Mouse (Mus musculus) heart, embryonic 11.5 days (tissue): ENCODE results near the gene Eif2ak4. TPM values are rescaled to one million over a fixed set of nuclear protein-coding genes. Genes with fewer than 3 reads are reported as not detected.

ENCODE experiments used
- ATAC-seq: fragments of 200-750 bp; cut with Nextera tagmentation; replicated peaks from 2 replicates; pipeline ENCODE4 v1.8.0; 2017; ENCODE audit warnings: moderate library complexity; ENCODE audit not compliant: insufficient number of reproducible peaks, low FRiP score, low TSS enrichment
- H3K27ac ChIP-seq: fragments of 300-500 bp; sonication (generic); 2 replicates; pipeline ENCODE4 v1.5.1; 2014; ENCODE audit warnings: mild to moderate bottlenecking, low read depth, low read length
- H3K27me3 ChIP-seq: fragments of 300-500 bp; sonication (generic); 2 replicates; pipeline ENCODE4 v1.6.1; 2014; ENCODE audit warnings: mild to moderate bottlenecking, low read length, mixed read lengths; ENCODE audit not compliant: control insufficient read depth, insufficient read depth
- H3K36me3 ChIP-seq: fragments of 300-500 bp; sonication (generic); 2 replicates; pipeline ENCODE4 v1.6.1; 2014; ENCODE audit warnings: mild to moderate bottlenecking, low read length, moderate library complexity, mixed read lengths; ENCODE audit not compliant: control insufficient read depth, insufficient read depth
- H3K4me1 ChIP-seq: fragments of 300-500 bp; sonication (generic); 2 replicates; pipeline ENCODE4 v1.6.1; 2014; ENCODE audit warnings: low read length; ENCODE audit not compliant: control insufficient read depth, insufficient read depth
- H3K4me2 ChIP-seq: fragments of 300-500 bp; sonication (generic); 2 replicates; pipeline ENCODE4 v1.6.1; 2014; ENCODE audit warnings: mild to moderate bottlenecking, moderate library complexity
- H3K4me3 ChIP-seq: fragments of 300-500 bp; sonication (generic); 2 replicates; pipeline ENCODE4 v1.5.1; 2014; ENCODE audit warnings: low read depth, low read length
- H3K9ac ChIP-seq: fragments of 300-500 bp; sonication (generic); 2 replicates; pipeline ENCODE4 v1.6.1; 2014; ENCODE audit warnings: mild to moderate bottlenecking, low read depth, low read length, moderate library complexity
- H3K9me3 ChIP-seq: fragments of 300-500 bp; sonication (generic); replicated peaks from 2 replicates; pipeline ENCODE4 v1.6.1; 2016; ENCODE audit warnings: low read length; ENCODE audit not compliant: control insufficient read depth
- WGBS: fragments of 180-500 bp; shearing (Covaris S2); extraction: QIAGEN DNeasy Blood & Tissue Kit; methylation state at CpG from one replicate; pipeline ENCODE4 v1.1.7; 2014; ENCODE audit not compliant: insufficient replicate concordance; 5-methylcytosine and 5-hydroxymethylcytosine counted together
- polyA plus RNA-seq: library from polyadenylated mRNA; unstranded; fragments of >200 nt; fragmentation: Nextera tagmentation; extraction: Ambion mirVana; gene quantifications from 2 replicates; pipeline ENCODE4 v1.2.1, GENCODE M21; 2014

The Eif2ak4 gene
- polyA plus RNA-seq = 9.0 and 9.7 TPM in 2 replicates

GRCm38 (mm10) chr2:118388341-118389335 is at the start of gene Eif2ak4:
Gene Eif2ak4, plus strand, starts transcription at chr2:118388618.
- ATAC-seq = peak; percentile 98
- WGBS = under 1% methylated on average over 61 of the region's 61 CpGs

DNA sequence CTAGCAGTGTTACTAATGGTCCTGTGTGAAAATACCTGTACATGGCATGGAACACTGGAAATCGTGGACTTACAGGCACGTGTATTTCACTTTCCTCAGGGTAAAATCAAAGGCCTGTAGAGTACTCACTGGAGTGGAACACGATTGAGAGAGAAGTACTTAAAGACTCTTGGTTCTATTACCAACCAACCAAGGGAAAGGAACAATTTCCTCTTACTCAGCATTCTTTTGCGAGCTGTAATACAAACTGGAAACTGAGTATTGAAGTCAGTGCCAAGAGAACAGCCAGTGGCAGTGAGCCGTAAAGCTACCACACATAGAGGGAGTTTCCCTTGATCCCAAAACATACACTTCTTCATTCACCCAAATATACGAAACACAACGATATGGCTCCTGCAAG is 47.1 kb upstream of the Eif2ak4 start:
- no peak overlapping the region for H3K4me3 ChIP-seq
- H3K4me1 ChIP-seq = no peaks in the 10 kb centered on the region
- H3K9me3 ChIP-seq = no peaks in the 10 kb centered on the region
- 80% methylated on average over 7 of the region's 7 CpGs for WGBS
- no peak overlapping the region for H3K9ac ChIP-seq
- H3K36me3 ChIP-seq = no peaks in the 10 kb centered on the region
- no peaks in the 10 kb centered on the region for H3K27me3 ChIP-seq
- H3K4me2 ChIP-seq = no peak overlapping the region
- H3K27ac ChIP-seq = no peak overlapping the region
- no peak for ATAC-seq

More at GRCm38 (mm10) chr2:118388341-118389335, at the start of gene Eif2ak4:
- Histone ChIP-seq H3K4me1 (peaks cover 8% of the 10 kb centered on the region; the same call in 1 of the 2 replicates), H3K4me2 (peak within 1 kb of the TSS; percentile 88), H3K4me3 (peak within 1 kb of the TSS; percentile 85), H3K27me3 (no peaks in the 10 kb centered on the region), H3K9ac (peak within 1 kb of the TSS; percentile 92), H3K9me3 (no peaks in the 10 kb centered on the region), H3K27ac (peak within 1 kb of the TSS; percentile 93), H3K36me3 (no peaks in the 10 kb centered on the region)

DNA sequence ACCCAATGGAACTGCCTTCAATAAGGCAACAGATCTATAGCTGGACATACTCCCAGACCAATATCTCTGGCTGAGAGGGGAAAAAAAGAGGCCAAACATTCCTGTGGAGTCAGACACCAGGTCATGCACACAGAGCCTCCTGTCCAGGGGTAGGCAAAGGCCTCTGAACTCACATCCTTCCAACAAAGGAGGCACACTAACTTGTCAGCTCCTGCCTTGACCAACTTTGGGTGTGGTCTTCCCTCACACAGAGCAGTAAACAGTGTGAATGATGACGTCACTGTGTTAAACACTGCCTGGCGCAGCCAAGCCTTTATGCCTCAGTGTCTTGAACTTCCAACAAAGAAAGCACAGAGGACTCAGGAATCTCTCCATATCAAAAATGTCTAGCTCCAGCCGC is 44.5 kb upstream of the Eif2ak4 start:
- no peak overlapping the region for H3K4me2 ChIP-seq
- no peak overlapping the region for H3K9ac ChIP-seq
- H3K9me3 ChIP-seq = no peaks in the 10 kb centered on the region
- ATAC-seq = no peak
- H3K4me1 ChIP-seq = no peaks in the 10 kb centered on the region
- H3K27me3 ChIP-seq = no peaks in the 10 kb centered on the region
- no peaks in the 10 kb centered on the region for H3K36me3 ChIP-seq
- no peak overlapping the region for H3K4me3 ChIP-seq
- WGBS = 58% methylated on average over 3 of the region's 3 CpGs
- H3K27ac ChIP-seq = no peak overlapping the region

- no peaks in the 10 kb centered on the region for H3K4me1 ChIP-seq
- H3K4me3 ChIP-seq = no peak overlapping the region
- no peaks in the 10 kb centered on the region for H3K36me3 ChIP-seq
- 65% methylated on average over 1 of the region's 1 CpGs for WGBS
- no peak overlapping the region for H3K4me2 ChIP-seq
- no peaks in the 10 kb centered on the region for H3K27me3 ChIP-seq
- no peaks in the 10 kb centered on the region for H3K9me3 ChIP-seq
- H3K9ac ChIP-seq = no peak overlapping the region
- no peak overlapping the region for H3K27ac ChIP-seq
- no peak for ATAC-seq
Observed at GRCm38 (mm10) chr2:118345535-118345934, 42.9 kb upstream of the Eif2ak4 start.

- H3K4me1 ChIP-seq = no peaks in the 10 kb centered on the region
- H3K36me3 ChIP-seq = no peaks in the 10 kb centered on the region
- no peaks in the 10 kb centered on the region for H3K27me3 ChIP-seq
- 67% methylated on average over 4 of the region's 4 CpGs for WGBS
- no peaks in the 10 kb centered on the region for H3K9me3 ChIP-seq
- H3K4me2 ChIP-seq = no peak overlapping the region
- H3K27ac ChIP-seq = no peak overlapping the region
- H3K9ac ChIP-seq = no peak overlapping the region
- ATAC-seq = no peak
- no peak overlapping the region for H3K4me3 ChIP-seq
Observed at GRCm38 (mm10) chr2:118353498-118353897, 34.9 kb upstream of the Eif2ak4 start.

DNA sequence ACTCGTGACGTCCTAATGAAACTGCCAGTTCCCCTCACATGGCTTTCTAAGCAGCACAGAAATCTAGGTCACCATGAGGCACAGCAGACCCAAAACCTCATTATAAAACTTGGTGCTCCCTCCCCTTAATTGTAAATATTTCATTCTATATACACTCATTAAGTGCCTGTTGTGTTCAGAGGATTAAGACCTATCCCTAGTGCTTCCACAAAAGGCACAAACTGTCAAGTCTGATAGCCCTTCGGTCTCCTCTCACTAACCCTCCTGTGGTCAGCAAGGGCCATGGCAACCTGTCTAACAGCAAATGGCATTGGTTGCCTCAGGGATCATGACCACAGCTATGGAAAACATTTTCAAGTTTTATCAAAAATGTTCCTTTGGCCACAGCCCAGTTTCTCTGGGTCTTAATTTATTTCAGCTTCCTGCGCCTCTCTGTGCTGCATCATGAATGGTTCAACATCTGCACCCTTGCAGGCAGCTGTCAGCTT is 34.5 kb upstream of the Eif2ak4 start:
- no peak overlapping the region for H3K4me2 ChIP-seq
- 78% methylated on average over 4 of the region's 4 CpGs for WGBS
- no peaks in the 10 kb centered on the region for H3K36me3 ChIP-seq
- H3K27me3 ChIP-seq = no peaks in the 10 kb centered on the region
- no peak overlapping the region for H3K9ac ChIP-seq
- no peaks in the 10 kb centered on the region for H3K9me3 ChIP-seq
- no peaks in the 10 kb centered on the region for H3K4me1 ChIP-seq
- no peak for ATAC-seq
- H3K27ac ChIP-seq = no peak overlapping the region
- no peak overlapping the region for H3K4me3 ChIP-seq

- no peak for ATAC-seq
- H3K4me1 ChIP-seq = no peaks in the 10 kb centered on the region
- H3K9me3 ChIP-seq = no peaks in the 10 kb centered on the region
- WGBS = 76% methylated on average over 6 of the region's 6 CpGs
- H3K27ac ChIP-seq = no peak overlapping the region
- H3K27me3 ChIP-seq = no peaks in the 10 kb centered on the region
- H3K9ac ChIP-seq = no peak overlapping the region
- no peak overlapping the region for H3K4me2 ChIP-seq
- no peaks in the 10 kb centered on the region for H3K36me3 ChIP-seq
- H3K4me3 ChIP-seq = no peak overlapping the region
Observed at GRCm38 (mm10) chr2:118355138-118355719, 33.2 kb upstream of the Eif2ak4 start.

GRCm38 (mm10) chr2:118371841-118372240 is 16.6 kb upstream of the Eif2ak4 start:
- Histone ChIP-seq H3K27me3 (peaks cover 34% of the 10 kb centered on the region), H3K9ac (no peak overlapping the region), H3K4me2 (no peak overlapping the region), H3K9me3 (no peaks in the 10 kb centered on the region), H3K27ac (no peak overlapping the region), H3K4me3 (no peak overlapping the region), H3K4me1 (peaks cover 5% of the 10 kb centered on the region), H3K36me3 (no peaks in the 10 kb centered on the region)
- ATAC-seq = no peak
- 43% methylated on average over 1 of the region's 1 CpGs for WGBS
